In genomic region chr7:124742086-124742485, GRCm38 (mm10) we compare ENCODE assay signal across 12 mouse cellular contexts.
DNase-seq lines count a peak whose midpoint lies in the region; ATAC-seq and TF ChIP-seq lines count a peak whose summit lies in the region.
"Had no signal": no experiment of that assay in that cellular context is flagged by ENCODE, and none has a peak within 500 bp of the region (broad histone marks: within the 10 kb centered on the region; RNA-seq: fewer than 3 reads in every experiment).

No protein-coding gene starts in this region.

- H3K4me1 ChIP-seq in kidney, postnatal 0 days (replicated peaks; ENCODE audit: insufficient read depth, low read length): no peaks in the 10 kb centered on the region
- H3K4me1 ChIP-seq in ES-E14 (ENCODE audit: control insufficient read depth in 2 of 2, insufficient read depth in 2 of 2, low read length in 2 of 2, poor library complexity in 1 of 2): no peaks in the 10 kb centered on the region
- H3K4me1 ChIP-seq: hindbrain, embryonic 13.5 days; liver, embryonic 15.5 days had no signal

- no peak for ATAC-seq in kidney, postnatal 0 days (replicated peaks; ENCODE audit: low FRiP score, low read depth)

- H3K9me3 ChIP-seq in kidney, postnatal 0 days (replicated peaks; ENCODE audit: low read length): no peaks in the 10 kb centered on the region
- no peaks in the 10 kb centered on the region for H3K9me3 ChIP-seq in ES-E14 (ENCODE audit: control insufficient read depth, insufficient read depth, low read depth, low read length)
- H3K9me3 ChIP-seq: hindbrain, embryonic 13.5 days; liver, embryonic 15.5 days had no signal

- in situ Hi-C loops in ES-E14 (cut with MboI; ENCODE audit: low sequenced_read_pairs in 2 of 2, unreplicated experiment in 2 of 2): no loop called here

- no peaks in the 10 kb centered on the region for H3K27me3 ChIP-seq in kidney, postnatal 0 days (ENCODE audit: insufficient read depth, low read length)
- H3K27me3 ChIP-seq: hindbrain, embryonic 13.5 days; liver, embryonic 15.5 days had no signal

- no peak overlapping the region for H3K9ac ChIP-seq in kidney, postnatal 0 days (ENCODE audit: low read depth, low read length)
- H3K9ac ChIP-seq in ES-E14 (ENCODE audit: insufficient read depth, low read depth, low read length, poor library complexity, severe bottlenecking): no peak overlapping the region
- H3K9ac ChIP-seq: hindbrain, embryonic 13.5 days; liver, embryonic 15.5 days had no signal

- no peak overlapping the region for H3K4me2 ChIP-seq in kidney, postnatal 0 days (ENCODE audit: low read length)
- H3K4me2 ChIP-seq: hindbrain, embryonic 13.5 days; liver, embryonic 15.5 days had no signal

- 6% methylated on average over 2 of the region's 2 CpGs for WGBS in kidney, postnatal 0 days

- no peaks in the 10 kb centered on the region for H3K36me3 ChIP-seq in kidney, postnatal 0 days (ENCODE audit: insufficient read depth, low read length)
- no peaks in the 10 kb centered on the region for H3K36me3 ChIP-seq in ES-E14 (ENCODE audit: control insufficient read depth, insufficient read depth, low read length, poor library complexity, severe bottlenecking)
- H3K36me3 ChIP-seq: hindbrain, embryonic 13.5 days; liver, embryonic 15.5 days had no signal

- TF ChIP-seq POLR2A in brain, embryonic 14.5 days (IDR thresholded peaks at IDR 0.05; ENCODE audit: borderline replicate concordance, extremely low read depth, insufficient read depth, insufficient read length, poor library complexity, severe bottlenecking): no peak

- peak; percentile 67 for DNase-seq in kidney, postnatal 0 days (ENCODE audit: low spot score)
- DNase-seq in kidney, adult 8-10 months: no peak
- DNase-seq in ES-E14 (ENCODE audit: low read depth, low spot score): peak; percentile 35
- DNase-seq in brain, embryonic 14.5 days (ENCODE audit: low read depth): peak; percentile 18
- DNase-seq in hindlimb bud, embryonic 11.5 days (ENCODE audit: extremely low spot score, low read depth, low spot score): peak; percentile 5
- DNase-seq in ovary, postnatal 14 days (ENCODE audit: low spot score): no peak
- DNase-seq in testis, postnatal 10 days (ENCODE audit: low spot score): no peak
- DNase-seq: cerebellum, postnatal 25 days; heart, adult 2 months; thymus, postnatal 4 days had no signal

- H3K4me3 ChIP-seq in kidney, postnatal 0 days (replicated peaks; ENCODE audit: low read depth, low read length): no peak overlapping the region
- H3K4me3 ChIP-seq in ES-E14 (ENCODE audit: insufficient read depth in 1 of 2, low read depth in 1 of 2, low read length in 2 of 2, poor library complexity in 1 of 2, severe bottlenecking in 1 of 2): no peak overlapping the region
- H3K4me3 ChIP-seq: heart, adult 2 months; hindbrain, embryonic 13.5 days; liver, embryonic 15.5 days had no signal

- TF ChIP-seq CTCF in kidney, postnatal 0 days (IDR thresholded peaks at IDR 0.05; ENCODE audit: low read depth): no peak
- no peak for TF ChIP-seq CTCF in brain, embryonic 14.5 days (IDR thresholded peaks at IDR 0.05; ENCODE audit: borderline replicate concordance, extremely low read depth, insufficient read depth, insufficient read length)

- no peak overlapping the region for H3K27ac ChIP-seq in kidney, postnatal 0 days
- no peak overlapping the region for H3K27ac ChIP-seq in ES-E14 (ENCODE audit: insufficient read depth, low read depth, low read length, poor library complexity, severe bottlenecking)
- H3K27ac ChIP-seq: heart, adult 2 months; hindbrain, embryonic 13.5 days; liver, embryonic 15.5 days had no signal

TF ChIP-seq in ES-E14, 5 proteins besides CTCF, POLR2A, EP300 and RAD21:
- no peak for TF ChIP-seq ZNF384 (IDR thresholded peaks at IDR 0.05; ENCODE audit: low read depth, low read length)
- no peak for TF ChIP-seq HCFC1 (IDR thresholded peaks at IDR 0.05; ENCODE audit: borderline replicate concordance, insufficient read depth, low read length)
- TF ChIP-seq ZC3H11A (IDR thresholded peaks at IDR 0.05; ENCODE audit: borderline replicate concordance, low read depth, low read length): no peak
- TF ChIP-seq MAFK (IDR thresholded peaks at IDR 0.05; ENCODE audit: insufficient read depth, low read depth, low read length): no peak
- no peak for TF ChIP-seq CHD2 (IDR thresholded peaks at IDR 0.05; ENCODE audit: low read depth, low read length)

Comparison
In these comparisons a context has a peak if more than half of its experiments do, and no peak if none do; other contexts are left out.
1. DNase-seq: peak in kidney, postnatal 0 days (single experiment), ES-E14 (single experiment), brain, embryonic 14.5 days (single experiment) and hindlimb bud, embryonic 11.5 days (single experiment); none in kidney, adult 8-10 months (0 of 2), ovary, postnatal 14 days (single experiment) and testis, postnatal 10 days (single experiment).